Mouse (Mus musculus): ENCODE measurements around the gene Pex11b. TPM values are rescaled to one million over a fixed set of nuclear protein-coding genes. Genes with fewer than 3 reads are reported as not detected.

The Pex11b gene
- polyA plus RNA-seq (2017; shearing (Covaris generic)): 67.2 TPM

GRCm38 (mm10) chr3:96634928-96635879 lies at the start of gene Pex11b, which contains the start of gene Gm42957:
TSS of gene Pex11b (plus strand) at chr3:96635376.
TSS of gene Gm42957 (plus strand) at chr3:96635474.

GRCm38 (mm10) chr3:96593790-96594560 lies 41.2 kb upstream of the Pex11b start, which contains the start of gene Polr3gl:
TSS of gene Polr3gl (minus strand) at chr3:96594181.

GRCm38 (mm10) chr3:96596228-96596707 lies 38.9 kb upstream of the Pex11b start, which contains the start of gene Ankrd34a:
TSS of gene Ankrd34a (plus strand) at chr3:96596636.

GRCm38 (mm10) chr3:96600639-96601250 lies 34.4 kb upstream of the Pex11b start, which contains the start of gene Lix1l:
TSS of gene Lix1l (plus strand) at chr3:96601149.

GRCm38 (mm10) chr3:96629729-96630600 lies 5.2 kb upstream of the Pex11b start, which contains the start of gene Rbm8a:
TSS of gene Rbm8a (plus strand) at chr3:96629933.

GRCm38 (mm10) chr3:96645018-96645649 lies 10.0 kb downstream of the Pex11b start, which contains the start of gene Itga10:
TSS of gene Itga10 (plus strand) at chr3:96645584.

GRCm38 (mm10) chr3:96669727-96670468 lies 34.7 kb downstream of the Pex11b start, which contains the start of gene Ankrd35:
TSS of gene Ankrd35 (plus strand) at chr3:96670131.

Other genes with a start within 250 kb of the Pex11b start
- gene BC107364, start 183.1 kb upstream of the Pex11b start, polyA plus RNA-seq (2017; shearing (Covaris generic)): not detected
- gene Hfe2, start 110.2 kb upstream of the Pex11b start, polyA plus RNA-seq (2017; shearing (Covaris generic)): not detected
- gene Txnip, start 77.4 kb upstream of the Pex11b start, polyA plus RNA-seq (2017; shearing (Covaris generic)): 950 TPM
- gene Gm16253, start 58.4 kb upstream of the Pex11b start, polyA plus RNA-seq (2017; shearing (Covaris generic)): 1.3 TPM
- gene Polr3gl, start 41.2 kb upstream of the Pex11b start, polyA plus RNA-seq (2017; shearing (Covaris generic)): 22.8 TPM
- 0.17 TPM for gene Ankrd34a, start 38.7 kb upstream of the Pex11b start, polyA plus RNA-seq (2017; shearing (Covaris generic))
- gene Lix1l, start 34.2 kb upstream of the Pex11b start, polyA plus RNA-seq (2017; shearing (Covaris generic)): 0.26 TPM
- gene Rbm8a, start 5.4 kb upstream of the Pex11b start, polyA plus RNA-seq (2017; shearing (Covaris generic)): 270 TPM
- not detected for gene Gm42957, start 98 bp downstream of the Pex11b start, polyA plus RNA-seq (2017; shearing (Covaris generic))
- 0.28 TPM for gene Itga10, start 10.2 kb downstream of the Pex11b start, polyA plus RNA-seq (2017; shearing (Covaris generic))
- 0.09 TPM for gene Ankrd35, start 34.8 kb downstream of the Pex11b start, polyA plus RNA-seq (2017; shearing (Covaris generic))
- 22.6 TPM for gene Pias3, start 61.0 kb downstream of the Pex11b start, polyA plus RNA-seq (2017; shearing (Covaris generic))
- gene Nudt17, start 73.2 kb downstream of the Pex11b start, polyA plus RNA-seq (2017; shearing (Covaris generic)): 0.64 TPM
- gene Polr3c, start 92.3 kb downstream of the Pex11b start, polyA plus RNA-seq (2017; shearing (Covaris generic)): 75.2 TPM
- gene Rnf115, start 92.3 kb downstream of the Pex11b start, polyA plus RNA-seq (2017; shearing (Covaris generic)): 52.1 TPM
- gene Pdzk1, start 193.9 kb downstream of the Pex11b start, polyA plus RNA-seq (2017; shearing (Covaris generic)): 0.24 TPM
- 23.3 TPM for gene Cd160, start 194.0 kb downstream of the Pex11b start, polyA plus RNA-seq (2017; shearing (Covaris generic))